Mouse (Mus musculus) natural killer cell, adult 2 months (primary cell): ENCODE data around the gene Abcb11.

Experiments
- DNase-seq, 2 experiments: peaks; one replicate each; pipeline ENCODE4 v3.0.0; 2022; ENCODE audit warnings: low spot score in 2 of 2

The Abcb11 gene

GRCm38 (mm10) chr2:69188732-69189131 lies 153.7 kb downstream of the Abcb11 start:
- no peak for DNase-seq
